Mouse (Mus musculus) stomach, postnatal 0 days (tissue): ENCODE measurements around the gene Gja5.
"Not testable (repeated sequence)": the region's sequence is repeated elsewhere in the genome, so short reads cannot be mapped to it uniquely, and the experiment has no call there.

Experiments used
- CTCF ChIP-seq: IDR thresholded peaks from 2 replicates; pipeline ENCODE4 v1.5.1; 2016; ENCODE audit warnings: antibody characterized with exemption, low read depth, mild to moderate bottlenecking, moderate library complexity
- EP300 ChIP-seq: optimal IDR thresholded peaks from 2 replicates; pipeline ENCODE3; 2016; ENCODE audit warnings: antibody characterized with exemption

- not testable (repeated sequence) for TF ChIP-seq CTCF, EP300
These were observed 167.4 kb downstream of the Gja5 start for GRCm38 (mm10) chr3:97071916-97072315.
